Mouse (Mus musculus): ENCODE measurements around the gene Gm44511. TPM values are rescaled to one million over a fixed set of nuclear protein-coding genes. Genes with fewer than 3 reads are reported as not detected.
"Not testable (repeated sequence)": the region's sequence is repeated elsewhere in the genome, so short reads cannot be mapped to it uniquely, and the experiment has no call there.

The Gm44511 gene
- polyA plus RNA-seq, 1 experiment = not detected

GRCm38 (mm10) chr6:128842356-128842944 lies 16.3 kb upstream of the Gm44511 start:
- TF ChIP-seq CTCF (IDR thresholded peaks at IDR 0.05; ENCODE audit: borderline replicate concordance, insufficient read depth, low read length) = no peak
- TF ChIP-seq POLR2A (IDR thresholded peaks at IDR 0.05; ENCODE audit: low read depth, low read length) = no peak
- Histone ChIP-seq H3K27ac (ENCODE audit: insufficient read depth, low read length) (peak overlapping the region; percentile 70), H3K4me1 (ENCODE audit: control insufficient read depth, insufficient read depth, low read length) (no peaks in the 10 kb centered on the region)

GRCm38 (mm10) chr6:128841327-128842089 lies 15.4 kb upstream of the Gm44511 start:
- TF ChIP-seq CTCF (IDR thresholded peaks at IDR 0.05; ENCODE audit: borderline replicate concordance, insufficient read depth, low read length) = no peak
- no peak for TF ChIP-seq POLR2A (IDR thresholded peaks at IDR 0.05; ENCODE audit: low read depth, low read length)
- no peak overlapping the region for H3K27ac ChIP-seq (ENCODE audit: insufficient read depth, low read length)
- no peak overlapping the region for H3K4me3 ChIP-seq (ENCODE audit: insufficient read depth, low read length)
- no peaks in the 10 kb centered on the region for H3K4me1 ChIP-seq (ENCODE audit: control insufficient read depth, insufficient read depth, low read length)

More at GRCm38 (mm10) chr6:128842356-128842944, 16.3 kb upstream of the Gm44511 start:
- H3K4me3 ChIP-seq (ENCODE audit: insufficient read depth, low read length) = peak overlapping the region; percentile 66

- not testable (repeated sequence) for H3K4me1 ChIP-seq (ENCODE audit: control insufficient read depth, insufficient read depth, low read length); H3K27ac ChIP-seq (ENCODE audit: insufficient read depth, low read length); H3K4me3 ChIP-seq (ENCODE audit: insufficient read depth, low read length)
Observed at GRCm38 (mm10) chr6:128840669-128841068, 14.6 kb upstream of the Gm44511 start.

GRCm38 (mm10) chr6:128839921-128840320 lies 13.8 kb upstream of the Gm44511 start:
- TF ChIP-seq POLR2A (IDR thresholded peaks at IDR 0.05; ENCODE audit: low read depth, low read length) = no peak
- no peak for TF ChIP-seq CTCF (IDR thresholded peaks at IDR 0.05; ENCODE audit: borderline replicate concordance, insufficient read depth, low read length)
- no peaks in the 10 kb centered on the region for H3K4me1 ChIP-seq (ENCODE audit: control insufficient read depth, insufficient read depth, low read length)
- no peak overlapping the region for H3K27ac ChIP-seq (ENCODE audit: insufficient read depth, low read length)
- no peak overlapping the region for H3K4me3 ChIP-seq (ENCODE audit: insufficient read depth, low read length)

GRCm38 (mm10) chr6:128839266-128839771 lies 13.2 kb upstream of the Gm44511 start:
- Histone ChIP-seq H3K4me1 (ENCODE audit: control insufficient read depth, insufficient read depth, low read length) (no peaks in the 10 kb centered on the region), H3K4me3 (ENCODE audit: insufficient read depth, low read length) (peak overlapping the region; percentile 59), H3K27ac (ENCODE audit: insufficient read depth, low read length) (peak overlapping the region; percentile 59)
- TF ChIP-seq POLR2A (IDR thresholded peaks at IDR 0.05; ENCODE audit: low read depth, low read length) (peak; percentile 52), CTCF (IDR thresholded peaks at IDR 0.05; ENCODE audit: borderline replicate concordance, insufficient read depth, low read length) (peak; percentile 73; the same call in 1 of the 2 replicates)

- TF ChIP-seq POLR2A (IDR thresholded peaks at IDR 0.05; ENCODE audit: low read depth, low read length) (no peak), CTCF (IDR thresholded peaks at IDR 0.05; ENCODE audit: borderline replicate concordance, insufficient read depth, low read length) (no peak)
- Histone ChIP-seq H3K4me3 (ENCODE audit: insufficient read depth, low read length) (peak overlapping the region; percentile 93), H3K27ac (ENCODE audit: insufficient read depth, low read length) (peak overlapping the region; percentile 75), H3K4me1 (ENCODE audit: control insufficient read depth, insufficient read depth, low read length) (no peaks in the 10 kb centered on the region)
Observed at GRCm38 (mm10) chr6:128838342-128839265, 12.5 kb upstream of the Gm44511 start.

GRCm38 (mm10) chr6:128837454-128838341 lies 11.6 kb upstream of the Gm44511 start:
- TF ChIP-seq POLR2A (IDR thresholded peaks at IDR 0.05; ENCODE audit: low read depth, low read length) (no peak), CTCF (IDR thresholded peaks at IDR 0.05; ENCODE audit: borderline replicate concordance, insufficient read depth, low read length) (no peak)
- Histone ChIP-seq H3K27ac (ENCODE audit: insufficient read depth, low read length) (0 out of 2 replicates have a peak overlapping the region, but pooled peaks have one; percentile 32), H3K4me1 (ENCODE audit: control insufficient read depth, insufficient read depth, low read length) (no peaks in the 10 kb centered on the region), H3K4me3 (ENCODE audit: insufficient read depth, low read length) (peak overlapping the region; percentile 93)

- H3K4me1 ChIP-seq (ENCODE audit: control insufficient read depth, insufficient read depth, low read length) = no peaks in the 10 kb centered on the region
- TF ChIP-seq POLR2A (IDR thresholded peaks at IDR 0.05; ENCODE audit: low read depth, low read length) = no peak
- TF ChIP-seq CTCF (IDR thresholded peaks at IDR 0.05; ENCODE audit: borderline replicate concordance, insufficient read depth, low read length) = no peak
- H3K4me3 ChIP-seq (ENCODE audit: insufficient read depth, low read length) = peak overlapping the region; percentile 93
- H3K27ac ChIP-seq (ENCODE audit: insufficient read depth, low read length) = no peak overlapping the region
Observed at GRCm38 (mm10) chr6:128836955-128837334, 10.8 kb upstream of the Gm44511 start.
